Mouse (Mus musculus) embryonic facial prominence, embryonic 14.5 days (tissue): ENCODE measurements around the gene Cdkl1. TPM values are rescaled to one million over a fixed set of nuclear protein-coding genes. Genes with fewer than 3 reads are reported as not detected.

Experiments used
- ATAC-seq: fragments of 200-750 bp; cut with Nextera tagmentation; 2 replicates; pipeline ENCODE4 v1.8.0; 2017; ENCODE audit warnings: low read depth, moderate number of reproducible peaks, moderate TSS enrichment
- DNase-seq: peaks from one replicate; pipeline ENCODE4 v3.0.0-alpha.2; 2015; ENCODE audit warnings: low spot score
- H3K27ac ChIP-seq: fragments of 300-500 bp; sonication (generic); replicated peaks from 2 replicates; pipeline ENCODE4 v1.5.1; 2014; ENCODE audit warnings: low read depth, mild to moderate bottlenecking, low read length, moderate library complexity
- H3K27me3 ChIP-seq: fragments of 300-500 bp; sonication (generic); replicated peaks from 2 replicates; pipeline ENCODE4 v1.6.1; 2014; ENCODE audit warnings: low read length; ENCODE audit not compliant: control insufficient read depth, insufficient read depth
- H3K36me3 ChIP-seq: fragments of 300-500 bp; sonication (generic); 2 replicates; pipeline ENCODE4 v1.6.1; 2014; ENCODE audit warnings: low read length, mixed read lengths; ENCODE audit not compliant: control insufficient read depth, insufficient read depth
- H3K4me1 ChIP-seq: fragments of 300-500 bp; sonication (generic); 2 replicates; pipeline ENCODE4 v1.6.1; 2014; ENCODE audit warnings: antibody characterized with exemption, low read length; ENCODE audit not compliant: control insufficient read depth, insufficient read depth
- H3K4me2 ChIP-seq: fragments of 300-500 bp; sonication (generic); 2 replicates; pipeline ENCODE4 v1.6.1; 2014; ENCODE audit warnings: low read depth, mild to moderate bottlenecking, low read length, moderate library complexity, mixed read lengths
- H3K4me3 ChIP-seq: fragments of 300-500 bp; sonication (generic); 2 replicates; pipeline ENCODE4 v1.5.1; 2014; ENCODE audit warnings: low read depth, mild to moderate bottlenecking, low read length
- H3K9ac ChIP-seq: fragments of 300-500 bp; sonication (generic); 2 replicates; pipeline ENCODE4 v1.6.1; 2014; ENCODE audit warnings: low read depth, mild to moderate bottlenecking, low read length, moderate library complexity, mixed read lengths
- H3K9me3 ChIP-seq: fragments of 300-500 bp; sonication (generic); 2 replicates; pipeline ENCODE4 v1.6.1; 2016; ENCODE audit warnings: low read length; ENCODE audit not compliant: control insufficient read depth
- WGBS: fragments of 180-500 bp; shearing (Covaris S2); extraction: QIAGEN DNeasy Blood & Tissue Kit; methylation state at CpG from one replicate; pipeline ENCODE4 v1.1.7; 2014; 5-methylcytosine and 5-hydroxymethylcytosine counted together
- polyA plus RNA-seq: library from polyadenylated mRNA; unstranded; fragments of >200 nt; fragmentation: Nextera tagmentation; extraction: Ambion mirVana; gene quantifications from 2 replicates; pipeline ENCODE4 v1.2.1, GENCODE M21; 2014

Gene Cdkl1
- polyA plus RNA-seq, 1 experiment from 2014 or later: 2.9 TPM

- peak overlapping the region; percentile 53 for H3K4me3 ChIP-seq
- peak overlapping the region; percentile 99 for H3K4me2 ChIP-seq
- H3K9me3 ChIP-seq: no peaks in the 10 kb centered on the region
- peaks cover 3% of the 10 kb centered on the region; the same call in 1 of the 2 replicates for H3K27me3 ChIP-seq
- H3K9ac ChIP-seq: peak overlapping the region; percentile 59
- DNase-seq: no peak
- peak; percentile 27; the same call in 1 of the 2 replicates for ATAC-seq
- WGBS: 30% methylated on average over 27 of the region's 27 CpGs
- H3K36me3 ChIP-seq: no peaks in the 10 kb centered on the region
- H3K4me1 ChIP-seq: peaks cover 8% of the 10 kb centered on the region
- H3K27ac ChIP-seq: no peak overlapping the region
Observed at GRCm38 (mm10) chr12:69789766-69790529, 1.1 kb downstream of the Cdkl1 start.

- ATAC-seq: no peak
- Histone ChIP-seq H3K4me1 (peaks cover 8% of the 10 kb centered on the region), H3K4me2 (no peak overlapping the region), H3K9me3 (no peaks in the 10 kb centered on the region), H3K9ac (no peak overlapping the region), H3K4me3 (no peak overlapping the region), H3K36me3 (no peaks in the 10 kb centered on the region), H3K27me3 (peaks cover 3% of the 10 kb centered on the region; the same call in 1 of the 2 replicates), H3K27ac (no peak overlapping the region)
- DNase-seq: no peak
- WGBS: 79% methylated on average over 5 of the region's 5 CpGs
Observed at GRCm38 (mm10) chr12:69788380-69788779, 2.7 kb downstream of the Cdkl1 start.

- H3K36me3 ChIP-seq: no peaks in the 10 kb centered on the region
- H3K4me3 ChIP-seq: no peak overlapping the region
- ATAC-seq (no peak), DNase-seq (no peak)
- H3K9ac ChIP-seq: no peak overlapping the region
- H3K4me1 ChIP-seq: peaks cover 7% of the 10 kb centered on the region
- H3K27me3 ChIP-seq: 0 out of 2 replicates have a peak, but pooled peaks cover 3% of the 10 kb centered on the region
- H3K9me3 ChIP-seq: no peaks in the 10 kb centered on the region
- H3K4me2 ChIP-seq: no peak overlapping the region
- H3K27ac ChIP-seq: no peak overlapping the region
- 89% methylated on average over 9 of the region's 9 CpGs for WGBS
Observed at GRCm38 (mm10) chr12:69785471-69785870, 5.6 kb downstream of the Cdkl1 start.

DNA sequence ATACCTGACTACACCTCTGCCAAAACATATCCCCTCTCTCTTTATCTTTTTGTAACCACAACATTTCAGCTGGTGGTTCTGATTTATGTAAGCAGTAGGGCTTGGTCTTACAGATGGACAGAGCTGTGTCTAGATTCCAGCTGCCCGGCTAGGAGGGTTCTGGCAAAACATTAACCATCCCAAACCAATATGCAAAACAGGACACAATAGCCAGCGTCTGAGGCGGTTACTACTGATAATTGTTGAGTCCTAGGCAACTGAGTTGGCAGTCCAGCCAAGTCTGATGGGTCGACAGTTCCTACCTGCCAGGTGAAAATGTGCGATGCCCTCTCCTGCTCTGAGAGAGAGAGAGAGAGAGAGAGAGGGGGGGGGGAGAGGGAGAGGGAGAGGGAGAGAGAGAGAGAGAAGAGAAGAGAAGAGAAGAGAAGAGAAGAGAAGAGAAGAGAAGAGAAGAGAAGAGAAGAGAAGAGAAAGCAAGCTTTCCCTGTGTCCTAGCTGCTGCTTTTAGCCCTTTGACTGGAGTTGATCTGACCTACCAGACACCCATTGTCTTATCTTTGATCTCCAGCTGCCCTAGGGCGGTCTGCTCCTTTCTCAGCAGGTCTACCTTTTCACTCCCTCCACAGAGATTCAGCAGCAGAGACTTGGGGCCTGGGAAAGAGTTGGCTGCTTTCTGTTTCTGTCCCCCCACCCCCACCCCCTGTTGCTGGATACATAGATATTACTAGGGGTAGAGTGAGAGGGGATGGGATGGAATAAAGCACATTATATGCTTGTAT, 7.6 kb downstream of the Cdkl1 start:
- no peak for DNase-seq
- Histone ChIP-seq H3K27me3 (0 out of 2 replicates have a peak, but pooled peaks cover 1% of the 10 kb centered on the region), H3K4me2 (no peak overlapping the region), H3K9ac (no peak overlapping the region), H3K4me1 (no peaks in the 10 kb centered on the region), H3K9me3 (no peaks in the 10 kb centered on the region), H3K36me3 (no peaks in the 10 kb centered on the region), H3K4me3 (no peak overlapping the region), H3K27ac (no peak overlapping the region)
- WGBS: 50% methylated on average over 6 of the region's 6 CpGs
- ATAC-seq: no peak

DNA sequence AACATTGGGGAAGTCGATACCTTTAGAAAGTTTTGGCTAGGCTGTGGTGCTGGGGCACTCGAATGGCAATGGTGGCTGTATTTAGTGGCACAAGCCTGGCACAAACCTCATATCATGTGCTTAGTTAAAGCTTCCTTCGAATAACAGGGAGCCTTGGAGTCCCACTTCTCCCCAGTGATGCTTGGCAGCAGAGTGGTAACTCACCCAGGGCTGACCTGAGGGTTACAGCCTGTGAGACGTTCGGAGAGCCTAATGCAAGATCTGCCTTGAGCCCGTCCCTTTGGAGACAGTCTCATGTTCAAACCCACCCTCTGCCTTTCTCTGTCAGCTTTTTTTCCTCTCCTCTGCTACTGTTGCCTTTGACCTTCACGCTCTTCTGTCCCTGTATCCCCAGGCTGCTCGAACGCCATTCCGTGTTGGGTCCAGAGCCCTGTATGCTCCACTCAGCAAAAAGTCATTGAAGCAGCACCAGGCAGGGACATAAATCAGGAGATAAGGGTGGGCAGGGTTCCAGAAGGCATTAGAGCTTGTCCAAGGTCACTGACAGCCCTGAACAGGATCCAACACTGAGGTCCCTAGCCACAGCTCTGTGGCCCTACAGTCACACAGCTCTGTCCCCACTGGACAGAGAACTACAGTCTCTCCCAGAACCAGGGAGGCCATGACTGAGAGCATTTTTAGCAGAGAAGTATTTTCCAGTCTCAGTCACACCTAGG, 9.0 kb downstream of the Cdkl1 start:
- no peaks in the 10 kb centered on the region for H3K36me3 ChIP-seq
- no peaks in the 10 kb centered on the region for H3K4me1 ChIP-seq
- H3K9ac ChIP-seq: no peak overlapping the region
- no peak overlapping the region for H3K4me3 ChIP-seq
- H3K27me3 ChIP-seq: no peaks in the 10 kb centered on the region
- H3K27ac ChIP-seq: no peak overlapping the region
- DNase-seq (no peak), ATAC-seq (no peak)
- WGBS: 86% methylated on average over 10 of the region's 10 CpGs
- no peaks in the 10 kb centered on the region for H3K9me3 ChIP-seq
- H3K4me2 ChIP-seq: no peak overlapping the region

GRCm38 (mm10) chr12:69781480-69781879, 9.6 kb downstream of the Cdkl1 start:
- WGBS: 74% methylated on average over 8 of the region's 8 CpGs
- no peak overlapping the region for H3K4me3 ChIP-seq

GRCm38 (mm10) chr12:69777957-69778356, 13.1 kb downstream of the Cdkl1 start:
- Histone ChIP-seq H3K27ac (no peak overlapping the region), H3K27me3 (no peaks in the 10 kb centered on the region), H3K4me3 (no peak overlapping the region), H3K9ac (no peak overlapping the region), H3K9me3 (no peaks in the 10 kb centered on the region), H3K4me1 (no peaks in the 10 kb centered on the region; the same call in 1 of the 2 replicates), H3K4me2 (no peak overlapping the region), H3K36me3 (no peaks in the 10 kb centered on the region)
- 73% methylated on average over 2 of the region's 2 CpGs for WGBS
- no peak for ATAC-seq
- DNase-seq: no peak

More at GRCm38 (mm10) chr12:69781480-69781879, 9.6 kb downstream of the Cdkl1 start:
- ATAC-seq: no peak
- no peaks in the 10 kb centered on the region for H3K36me3 ChIP-seq
- H3K27me3 ChIP-seq: no peaks in the 10 kb centered on the region
- no peaks in the 10 kb centered on the region; the same call in 1 of the 2 replicates for H3K4me1 ChIP-seq
- no peak overlapping the region for H3K27ac ChIP-seq
- H3K9me3 ChIP-seq: no peaks in the 10 kb centered on the region
- no peak overlapping the region for H3K4me2 ChIP-seq
- no peak overlapping the region for H3K9ac ChIP-seq
- no peak for DNase-seq

- no peak overlapping the region for H3K9ac ChIP-seq
- no peak overlapping the region for H3K27ac ChIP-seq
- ATAC-seq (no peak), DNase-seq (no peak)
- 79% methylated on average over 6 of the region's 6 CpGs for WGBS
- H3K4me1 ChIP-seq: no peaks in the 10 kb centered on the region; the same call in 1 of the 2 replicates
- no peak overlapping the region for H3K4me2 ChIP-seq
- H3K9me3 ChIP-seq: no peaks in the 10 kb centered on the region
- H3K4me3 ChIP-seq: no peak overlapping the region
- H3K36me3 ChIP-seq: no peaks in the 10 kb centered on the region
- no peaks in the 10 kb centered on the region for H3K27me3 ChIP-seq
Observed at GRCm38 (mm10) chr12:69777341-69777730, 13.7 kb downstream of the Cdkl1 start.
